Mouse (Mus musculus): ENCODE measurements around the gene Syt2.

DNA sequence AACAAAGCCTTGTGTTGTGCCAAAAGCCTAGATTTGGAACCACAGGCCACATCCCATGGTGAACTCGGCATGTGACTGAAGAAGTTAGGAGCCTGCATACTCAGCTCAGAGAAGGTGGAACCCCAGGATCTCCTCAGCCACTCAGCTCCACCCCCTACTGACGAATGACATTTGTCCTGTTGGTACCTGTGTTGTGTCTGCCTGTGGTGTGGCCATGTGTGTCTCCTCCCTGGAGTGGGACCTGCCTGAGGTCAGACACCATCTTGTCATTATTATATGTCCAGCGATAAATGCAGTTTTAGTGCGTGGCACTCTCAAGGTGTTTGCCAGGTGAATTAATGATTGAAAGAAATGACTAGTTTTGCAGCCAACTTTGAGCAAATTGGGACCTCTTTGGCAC lies 50.6 kb downstream of the Syt2 start:
- TF ChIP-seq CTCF (IDR thresholded peaks at IDR 0.05; ENCODE audit: insufficient read depth, low read length) (no peak), POLR2A (IDR thresholded peaks at IDR 0.05; ENCODE audit: borderline replicate concordance, extremely low read depth, low read depth, low read length) (no peak)
